Mouse (Mus musculus) embryonic facial prominence, embryonic 10.5 days (tissue): ENCODE results near the gene Rras. TPM values are rescaled to one million over a fixed set of nuclear protein-coding genes. Genes with fewer than 3 reads are reported as not detected.
A peak's percentile ranks its signal among the peaks of the same experiment; 100 is the strongest.
"Not testable (repeated sequence)": the region's sequence is repeated elsewhere in the genome, so short reads cannot be mapped to it uniquely, and the experiment has no call there.

Experiments used
- DNase-seq: peaks from one replicate; pipeline ENCODE4 v3.0.0-alpha.2; 2017; ENCODE audit warnings: low spot score
- H3K27ac ChIP-seq: fragments of 300-500 bp; sonication (generic); replicated peaks from 2 replicates; pipeline ENCODE4 v1.5.1; 2016; ENCODE audit warnings: mild to moderate bottlenecking
- H3K27me3 ChIP-seq: fragments of 300-500 bp; sonication (generic); replicated peaks from 2 replicates; pipeline ENCODE4 v1.6.1; 2016; ENCODE audit warnings: low read depth, mild to moderate bottlenecking; ENCODE audit not compliant: poor library complexity, severe bottlenecking
- H3K36me3 ChIP-seq: fragments of 300-500 bp; sonication (generic); replicated peaks from 2 replicates; pipeline ENCODE4 v1.6.1; 2016; ENCODE audit warnings: mild to moderate bottlenecking, moderate library complexity
- H3K4me1 ChIP-seq: fragments of 300-500 bp; sonication (generic); 2 replicates; pipeline ENCODE4 v1.6.1; 2016
- H3K4me3 ChIP-seq: fragments of 300-500 bp; sonication (generic); 2 replicates; pipeline ENCODE4 v1.5.1; 2016; ENCODE audit warnings: mild to moderate bottlenecking, moderate library complexity
- H3K9me3 ChIP-seq: fragments of 300-500 bp; sonication (generic); 2 replicates; pipeline ENCODE4 v1.6.1; 2016; ENCODE audit warnings: mild to moderate bottlenecking
- WGBS: fragments of 180-500 bp; shearing (Covaris S2); methylation state at CpG from one replicate; pipeline ENCODE4 v1.1.7; 2016; 5-methylcytosine and 5-hydroxymethylcytosine counted together
- polyA plus RNA-seq: library from polyadenylated mRNA; unstranded; fragments of >200 nt; fragmentation: Nextera tagmentation; extraction: Ambion mirVana; gene quantifications from 2 replicates; pipeline ENCODE4 v1.2.1, GENCODE M21; 2016

The Rras gene
- polyA plus RNA-seq, 1 experiment from 2014 or later: 20.3 TPM

DNA sequence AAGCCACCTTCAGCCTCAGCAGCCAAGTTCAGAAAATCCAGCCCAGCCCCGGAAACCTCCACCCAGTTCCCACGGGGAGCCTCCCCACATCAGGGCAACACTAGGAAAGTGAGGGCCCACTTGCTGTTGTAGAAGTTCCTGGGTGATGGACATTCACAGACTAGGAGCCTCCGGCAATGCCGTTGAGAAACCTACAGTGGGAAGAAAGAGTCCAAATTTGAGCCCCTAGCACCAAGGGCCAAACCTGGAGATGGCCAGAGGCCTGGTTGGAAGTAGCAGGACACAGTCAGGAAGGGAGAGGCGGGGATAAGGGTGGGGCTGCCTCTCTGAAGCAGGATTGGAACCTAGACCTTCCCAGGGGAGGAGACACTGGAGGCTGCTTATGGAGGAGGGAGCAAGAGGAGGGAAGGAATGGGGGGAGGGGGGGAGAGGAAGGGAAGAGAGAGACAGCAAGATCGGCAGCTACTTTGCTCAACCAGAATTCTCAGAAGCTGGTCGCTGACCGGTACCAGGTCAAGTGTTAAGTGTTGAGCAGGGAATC is 1.3 kb downstream of the Rras start:
- no peaks in the 10 kb centered on the region for H3K9me3 ChIP-seq
- DNase-seq: no peak
- H3K4me1 ChIP-seq: peaks cover 50% of the 10 kb centered on the region
- 31% methylated on average over 8 of the region's 8 CpGs for WGBS
- H3K27ac ChIP-seq: no peak overlapping the region
- H3K27me3 ChIP-seq: peaks cover 18% of the 10 kb centered on the region; the same call in 1 of the 2 replicates
- H3K4me3 ChIP-seq: peak overlapping the region; percentile 98
- H3K36me3 ChIP-seq: peaks cover 3% of the 10 kb centered on the region

DNA sequence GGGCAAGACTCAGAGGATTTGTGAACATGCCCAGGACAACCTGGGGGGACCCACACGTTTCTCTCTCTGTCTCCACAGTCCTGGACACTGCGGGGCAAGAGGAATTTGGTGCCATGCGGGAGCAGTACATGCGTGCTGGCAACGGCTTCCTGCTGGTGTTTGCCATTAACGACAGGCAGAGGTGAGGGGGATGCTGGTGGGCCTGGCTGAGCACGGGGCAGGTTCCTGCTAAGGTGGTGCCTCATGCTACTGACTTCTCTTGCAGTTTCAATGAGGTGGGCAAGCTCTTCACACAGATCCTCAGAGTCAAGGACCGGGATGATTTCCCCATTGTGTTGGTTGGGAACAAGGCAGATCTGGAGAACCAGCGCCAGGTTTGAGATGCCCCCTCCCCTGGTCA is 2.5 kb downstream of the Rras start:
- WGBS: 78% methylated on average over 9 of the region's 9 CpGs
- no peak for DNase-seq
- H3K4me1 ChIP-seq: peaks cover 40% of the 10 kb centered on the region
- 0 out of 2 replicates have a peak overlapping the region, but pooled peaks have one; percentile 5 for H3K4me3 ChIP-seq
- no peak overlapping the region for H3K27ac ChIP-seq
- H3K9me3 ChIP-seq: no peaks in the 10 kb centered on the region
- peaks cover 18% of the 10 kb centered on the region; the same call in 1 of the 2 replicates for H3K27me3 ChIP-seq
- H3K36me3 ChIP-seq: no peaks in the 10 kb centered on the region

DNA sequence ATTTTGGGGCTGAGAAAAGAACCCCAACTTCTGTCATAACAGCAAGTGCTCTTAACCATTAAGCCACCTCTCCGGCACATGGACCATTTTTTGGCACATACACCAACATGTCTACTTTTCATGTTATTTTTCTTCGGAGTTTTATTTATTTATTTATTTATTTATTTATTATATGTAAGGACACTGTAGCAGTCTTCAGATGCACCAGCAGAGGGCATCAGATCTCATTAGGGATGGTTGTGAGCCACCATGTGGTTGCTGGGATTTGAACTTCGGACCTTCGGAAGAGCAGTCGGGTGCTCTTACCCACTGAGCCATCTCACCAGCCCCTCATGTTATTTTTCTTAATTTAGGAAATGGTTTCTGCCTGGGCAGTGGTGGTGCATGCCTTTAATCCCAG is 6.0 kb downstream of the Rras start:
- 82% methylated on average over 5 of the region's 5 CpGs for WGBS
- DNase-seq: not testable (repeated sequence)
- H3K4me1 ChIP-seq: peaks cover 35% of the 10 kb centered on the region

DNA sequence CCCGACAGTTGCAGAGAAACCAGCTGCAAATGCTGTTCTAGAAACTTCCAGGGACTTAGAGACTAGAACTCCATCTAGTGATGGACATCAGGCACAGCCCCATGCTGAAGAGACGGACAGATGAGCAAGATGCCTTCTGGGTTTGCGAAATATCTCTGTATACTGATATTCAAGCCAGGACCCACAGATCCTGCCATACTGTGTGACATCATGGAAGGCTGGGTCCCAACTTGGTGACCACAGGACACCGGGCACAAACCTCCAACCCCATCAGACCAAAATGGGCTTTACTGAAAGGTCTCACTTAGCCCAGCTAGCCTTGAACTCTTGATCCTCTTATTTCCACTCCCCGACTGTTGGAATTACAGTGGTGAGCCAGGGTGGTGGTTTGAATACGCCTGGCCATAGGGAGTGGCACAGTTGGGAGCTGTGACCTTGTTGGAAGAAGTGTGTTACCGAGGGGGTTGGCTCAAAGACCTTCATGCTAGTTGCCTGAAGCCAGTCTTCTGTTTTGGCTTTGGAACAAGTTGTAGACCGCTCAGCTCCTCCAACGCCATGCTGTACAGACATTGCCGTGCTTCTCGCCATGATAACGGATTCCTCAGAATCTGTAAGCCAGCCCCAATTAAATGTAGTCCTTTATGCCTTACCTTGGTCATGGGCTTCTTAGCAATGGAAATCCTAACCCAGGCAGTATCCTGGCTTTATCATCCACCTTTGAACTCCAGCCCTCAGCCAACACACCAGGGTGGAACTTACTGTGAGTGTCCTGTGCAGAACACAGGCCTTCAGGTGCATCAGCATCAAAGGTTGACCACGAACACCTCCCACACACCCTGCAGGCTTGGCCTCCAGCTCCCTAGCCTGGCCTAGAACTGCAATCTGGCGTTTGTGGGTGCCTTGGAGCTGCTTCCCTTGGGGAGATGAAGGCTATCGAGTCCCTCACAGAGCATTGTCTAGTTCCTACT is 6.8 kb downstream of the Rras start:
- no peak overlapping the region for H3K4me3 ChIP-seq
- H3K27me3 ChIP-seq: peaks cover 7% of the 10 kb centered on the region; the same call in 1 of the 2 replicates
- WGBS: 88% methylated on average over 15 of the region's 15 CpGs
- peaks cover 26% of the 10 kb centered on the region for H3K4me1 ChIP-seq
- DNase-seq: no peak
- no peaks in the 10 kb centered on the region for H3K9me3 ChIP-seq
- peaks cover 35% of the 10 kb centered on the region for H3K36me3 ChIP-seq
- H3K27ac ChIP-seq: no peak overlapping the region

More for the DNA sequence above, 6.0 kb downstream of the Rras start:
- H3K4me3 ChIP-seq, H3K27ac ChIP-seq, H3K9me3 ChIP-seq: not testable (repeated sequence)
- Histone ChIP-seq H3K36me3 (peaks cover 26% of the 10 kb centered on the region), H3K27me3 (peaks cover 14% of the 10 kb centered on the region; the same call in 1 of the 2 replicates)

DNA sequence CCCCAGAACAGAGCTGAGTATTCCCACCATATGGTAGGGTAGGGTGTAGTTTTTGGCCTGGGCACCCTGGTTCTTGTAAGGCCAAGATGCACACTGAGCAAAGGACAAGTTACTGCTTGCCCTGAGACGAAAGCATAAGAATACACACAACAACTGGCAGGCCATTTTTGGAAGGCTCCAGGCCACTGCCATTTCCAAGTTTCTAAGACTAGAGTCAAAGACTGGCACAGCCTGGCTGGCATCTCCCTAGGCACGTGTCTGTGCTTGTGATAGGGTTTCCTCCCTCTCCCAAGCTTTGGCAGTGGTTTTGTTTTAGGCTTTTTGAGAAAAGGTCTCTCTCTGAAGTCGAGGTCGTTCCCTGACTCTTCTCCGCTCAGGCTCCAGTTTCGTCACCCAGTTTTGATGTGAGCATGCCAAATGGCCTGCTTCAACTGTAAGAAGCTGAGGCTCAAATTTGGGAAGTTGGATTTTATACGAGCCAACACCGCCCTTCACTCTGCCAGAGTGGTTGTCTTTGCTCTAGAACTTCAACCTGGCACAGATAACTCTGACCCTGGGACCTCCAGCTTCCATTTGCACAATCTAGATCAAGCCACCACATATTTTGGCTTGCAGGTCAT is 8.0 kb downstream of the Rras start:
- 80% methylated on average over 8 of the region's 8 CpGs for WGBS
- Histone ChIP-seq H3K4me1 (peaks cover 20% of the 10 kb centered on the region), H3K9me3 (no peaks in the 10 kb centered on the region), H3K27me3 (0 out of 2 replicates have a peak, but pooled peaks cover 2% of the 10 kb centered on the region), H3K4me3 (peak overlapping the region; percentile 8; the same call in 1 of the 2 replicates), H3K36me3 (peaks cover 46% of the 10 kb centered on the region), H3K27ac (0 out of 2 replicates have a peak overlapping the region, but pooled peaks have one; percentile 24)
- no peak for DNase-seq

DNA sequence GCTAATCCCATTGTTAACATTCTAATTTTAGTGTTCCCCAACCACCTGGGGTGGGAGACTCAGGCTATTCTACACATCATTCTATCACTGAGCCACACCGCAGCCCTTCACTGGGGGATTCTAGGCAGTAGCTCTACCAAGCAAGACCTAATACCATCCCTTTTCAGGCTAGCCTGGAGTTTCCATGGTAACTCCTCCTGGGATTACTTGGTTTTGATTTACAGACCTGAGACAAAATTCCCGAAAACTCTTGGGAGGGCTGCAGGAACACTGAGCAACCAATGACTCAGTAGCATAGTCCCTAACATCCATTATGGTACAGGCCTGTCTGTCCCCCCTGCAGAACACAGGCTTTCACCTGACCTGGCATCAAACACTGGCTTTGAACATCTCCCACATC is 8.5 kb downstream of the Rras start:
- H3K9me3 ChIP-seq: no peaks in the 10 kb centered on the region
- WGBS: 66% methylated on average over 2 of the region's 2 CpGs
- peaks cover 52% of the 10 kb centered on the region for H3K36me3 ChIP-seq

DNA sequence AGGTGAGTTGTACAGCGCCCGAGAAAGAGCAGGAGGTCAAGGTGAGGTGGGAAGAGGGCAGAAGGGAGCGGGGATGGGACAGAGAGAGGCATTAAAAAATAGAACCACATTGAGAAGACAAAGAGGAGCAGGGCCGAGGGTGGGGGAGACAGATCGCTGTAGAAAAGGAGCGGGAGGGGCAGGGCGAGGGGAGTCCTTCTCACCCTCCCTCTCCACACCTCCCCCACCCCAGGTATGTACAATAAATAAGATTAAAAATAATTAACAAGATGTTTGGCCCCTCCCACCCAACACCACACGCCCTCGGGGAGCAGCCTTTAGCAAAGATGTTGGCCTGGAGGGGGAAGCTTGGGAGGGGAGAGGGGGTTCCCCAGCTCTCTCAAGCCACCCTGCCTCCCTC is 10.0 kb downstream of the Rras start:
- Histone ChIP-seq H3K4me3 (no peak overlapping the region), H3K27ac (no peak overlapping the region), H3K4me1 (peaks cover 15% of the 10 kb centered on the region), H3K27me3 (no peaks in the 10 kb centered on the region), H3K36me3 (peaks cover 67% of the 10 kb centered on the region), H3K9me3 (no peaks in the 10 kb centered on the region)
- DNase-seq: no peak
- WGBS: 93% methylated on average over 9 of the region's 9 CpGs

More for the DNA sequence above, 8.5 kb downstream of the Rras start:
- no peaks in the 10 kb centered on the region for H3K27me3 ChIP-seq
- no peak overlapping the region for H3K4me3 ChIP-seq
- peaks cover 16% of the 10 kb centered on the region for H3K4me1 ChIP-seq
- H3K27ac ChIP-seq: no peak overlapping the region
- no peak for DNase-seq

DNA sequence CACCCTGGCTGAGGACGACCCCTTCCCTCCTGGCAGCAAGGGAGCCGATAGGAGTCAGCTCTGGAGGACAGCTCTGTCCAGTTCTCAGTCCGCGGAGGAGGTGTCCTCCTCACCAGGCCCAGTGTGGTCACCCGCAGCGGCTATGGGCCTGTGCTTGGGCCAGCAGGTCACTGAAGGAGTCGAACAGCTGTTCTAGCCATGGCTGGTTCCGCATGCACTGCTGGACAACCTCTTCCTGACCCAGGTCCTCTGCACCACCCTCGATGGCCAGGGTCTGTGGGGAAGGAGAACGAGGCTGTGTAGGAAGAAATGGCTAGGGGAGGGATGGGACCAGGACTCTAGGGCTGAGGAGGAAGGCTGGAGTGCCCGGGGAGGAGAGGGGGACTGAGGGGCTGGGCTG is 10.6 kb downstream of the Rras start:
- no peak for DNase-seq
- H3K9me3 ChIP-seq: no peaks in the 10 kb centered on the region
- H3K27ac ChIP-seq: no peak overlapping the region
- H3K4me1 ChIP-seq: peaks cover 15% of the 10 kb centered on the region
- H3K27me3 ChIP-seq: no peaks in the 10 kb centered on the region
- H3K36me3 ChIP-seq: peaks cover 73% of the 10 kb centered on the region
- 95% methylated on average over 11 of the region's 11 CpGs for WGBS
- no peak overlapping the region for H3K4me3 ChIP-seq

DNA sequence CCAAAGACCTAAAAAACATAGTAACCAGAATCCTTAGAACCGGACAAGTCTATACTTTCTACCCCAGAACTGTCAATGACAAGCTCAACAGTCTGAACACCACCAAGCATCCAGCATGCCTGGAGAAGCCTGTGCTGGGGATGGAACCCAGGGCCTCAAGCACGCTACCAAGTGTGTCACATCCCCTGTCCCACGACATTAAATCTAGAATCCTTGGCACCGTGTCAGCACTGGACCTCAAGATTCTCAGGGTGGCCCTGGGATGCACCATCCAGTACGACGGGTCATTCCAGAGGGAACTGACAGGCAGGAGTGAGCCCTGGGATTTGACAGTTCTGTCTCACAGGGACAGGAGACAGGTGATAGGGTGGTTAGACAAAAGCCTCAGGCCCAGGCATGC is 12.2 kb downstream of the Rras start:
- no peak overlapping the region for H3K27ac ChIP-seq
- 95% methylated on average over 6 of the region's 6 CpGs for WGBS
- H3K36me3 ChIP-seq: peaks cover 89% of the 10 kb centered on the region
- H3K27me3 ChIP-seq: no peaks in the 10 kb centered on the region
- H3K4me3 ChIP-seq: no peak overlapping the region
- DNase-seq: no peak
- no peaks in the 10 kb centered on the region for H3K9me3 ChIP-seq
- peaks cover 15% of the 10 kb centered on the region for H3K4me1 ChIP-seq

DNA sequence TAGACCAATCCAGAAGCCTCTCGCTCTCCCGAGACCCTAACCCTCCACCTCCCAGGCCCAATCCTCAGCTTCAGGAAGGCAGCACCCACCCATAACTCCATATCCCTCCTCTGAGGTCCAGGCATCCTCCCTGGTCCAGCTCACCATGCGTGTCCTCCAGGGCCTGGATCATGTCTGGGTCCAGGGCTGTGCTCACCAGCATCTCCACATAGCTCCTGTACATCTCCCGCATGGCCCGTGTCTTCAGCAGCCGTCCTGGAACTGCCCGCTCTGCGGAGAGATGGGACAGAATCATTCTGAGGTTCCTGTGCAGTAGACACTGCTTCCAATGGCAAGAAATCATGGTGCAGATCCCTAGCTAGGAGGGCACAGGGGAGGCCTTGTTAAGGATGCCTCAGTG is 13.1 kb downstream of the Rras start:
- Histone ChIP-seq H3K4me3 (no peak overlapping the region), H3K4me1 (peaks cover 11% of the 10 kb centered on the region), H3K9me3 (no peaks in the 10 kb centered on the region), H3K27me3 (no peaks in the 10 kb centered on the region), H3K36me3 (peaks cover 98% of the 10 kb centered on the region), H3K27ac (no peak overlapping the region)
- DNase-seq: no peak
- WGBS: 96% methylated on average over 8 of the region's 8 CpGs

DNA sequence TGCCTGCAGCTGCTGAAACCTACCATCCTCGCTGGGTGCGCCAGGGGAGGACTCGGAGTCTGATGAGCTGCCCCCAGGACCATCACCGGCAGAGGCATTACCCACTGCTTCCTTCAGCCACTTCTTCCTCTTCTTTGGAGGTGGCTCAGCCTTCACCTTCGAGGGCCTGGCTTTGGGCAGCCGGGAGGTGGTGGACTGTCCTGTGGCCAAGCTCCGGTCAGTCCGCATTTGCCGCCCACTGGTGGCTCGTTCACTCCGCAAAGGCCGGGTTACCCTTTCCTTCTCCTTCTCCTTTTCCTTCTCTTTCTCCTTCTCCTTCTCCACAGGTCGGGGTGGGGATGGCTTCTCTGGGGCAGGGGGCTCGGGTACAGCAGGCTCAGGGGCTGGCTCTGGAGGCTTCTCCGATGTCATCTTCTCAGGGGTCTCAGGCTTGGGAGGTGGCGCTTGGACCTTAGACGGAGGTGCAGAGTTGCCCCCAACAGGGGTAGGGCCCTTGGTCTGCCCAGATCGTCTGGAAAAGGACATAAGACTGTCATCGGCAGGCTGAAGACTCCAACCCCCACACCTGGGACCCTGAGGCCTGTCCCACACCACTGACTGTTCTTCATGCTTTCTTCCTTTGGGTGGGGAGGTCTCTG is 16.1 kb downstream of the Rras start:
- Histone ChIP-seq H3K36me3 (peaks cover 100% of the 10 kb centered on the region), H3K27me3 (no peaks in the 10 kb centered on the region), H3K27ac (no peak overlapping the region), H3K4me1 (no peaks in the 10 kb centered on the region), H3K4me3 (no peak overlapping the region), H3K9me3 (no peaks in the 10 kb centered on the region)
- 95% methylated on average over 19 of the region's 19 CpGs for WGBS
- DNase-seq: no peak

DNA sequence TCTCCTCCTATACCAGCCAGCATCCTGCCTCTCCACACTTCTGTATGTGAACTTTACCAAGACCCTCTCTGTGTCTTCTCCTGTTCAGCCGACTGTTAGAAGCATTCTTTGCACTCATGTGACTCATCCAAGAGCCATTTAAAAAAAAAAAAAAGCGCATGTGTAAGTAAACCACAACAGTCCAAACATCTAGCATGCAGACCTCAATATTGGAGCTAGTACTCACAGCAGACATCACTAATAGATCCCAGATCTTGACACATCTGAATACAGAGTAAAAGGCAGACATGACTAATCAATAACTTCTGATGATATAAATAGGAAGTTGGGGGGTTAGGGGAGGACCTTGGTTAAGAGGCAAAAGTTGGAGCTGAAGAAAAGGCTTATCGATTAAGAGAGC is 17.9 kb downstream of the Rras start:
- DNase-seq: no peak
- Histone ChIP-seq H3K27me3 (no peaks in the 10 kb centered on the region), H3K36me3 (peaks cover 100% of the 10 kb centered on the region), H3K9me3 (no peaks in the 10 kb centered on the region), H3K4me1 (no peaks in the 10 kb centered on the region), H3K4me3 (no peak overlapping the region), H3K27ac (no peak overlapping the region)
- 87% methylated on average over 3 of the region's 3 CpGs for WGBS
